ENCODE assay signal across 18 mouse cellular contexts in the genomic region with DNA sequence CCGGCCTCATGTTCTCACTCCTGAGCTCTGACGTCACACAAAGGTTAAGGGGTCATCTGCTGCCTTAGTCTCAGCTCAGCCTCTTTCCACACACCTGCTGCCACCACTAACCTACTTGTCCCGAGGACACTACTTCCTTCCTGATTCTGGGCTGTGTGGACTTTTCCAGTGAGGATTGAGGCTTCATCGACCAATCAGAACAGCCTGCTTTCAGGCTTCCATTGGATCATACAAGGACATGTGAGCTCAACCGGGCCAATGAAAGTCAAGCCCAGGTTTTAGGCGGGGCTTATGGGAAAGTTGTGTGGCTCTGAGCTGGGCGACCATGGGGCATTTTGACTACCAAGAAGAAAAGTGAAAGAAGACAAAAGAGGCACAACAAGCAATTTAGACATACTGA. TPM values are rescaled to one million over a fixed set of nuclear protein-coding genes. Genes with fewer than 3 reads are reported as not detected.
DNase-seq lines count a peak whose midpoint lies in the region; TF ChIP-seq lines count a peak whose summit lies in the region.
"Had no signal": no experiment of that assay in that cellular context is flagged by ENCODE, and none has a peak within 500 bp of the region (broad histone marks: within the 10 kb centered on the region; RNA-seq: fewer than 3 reads in every experiment).

No protein-coding gene starts in this region.

- in situ Hi-C loops in ES-E14 (cut with MboI; ENCODE audit: low sequenced_read_pairs in 2 of 2, unreplicated experiment in 2 of 2) = no loop called here

- no peak for TF ChIP-seq POLR2A in thymus, adult 2 months (IDR thresholded peaks at IDR 0.05; ENCODE audit: control insufficient read depth, extremely low read depth, insufficient read depth, low read length, poor library complexity)

- H3K27me3 ChIP-seq in thymus, adult 2 months (ENCODE audit: control insufficient read depth, insufficient read depth, low read length) = no peaks in the 10 kb centered on the region

- TF ChIP-seq CTCF in thymus, adult 2 months (IDR thresholded peaks at IDR 0.05; ENCODE audit: borderline replicate concordance, control insufficient read depth, extremely low read depth, insufficient read depth, low read length, poor library complexity) = no peak

- peak overlapping the region; percentile 87 for H3K27ac ChIP-seq in thymus, adult 2 months (ENCODE audit: control insufficient read depth, insufficient read depth, low read length)
- H3K27ac ChIP-seq in ES-E14 (ENCODE audit: insufficient read depth, low read depth, low read length, poor library complexity, severe bottlenecking) = no peak overlapping the region
- H3K27ac ChIP-seq: hindbrain, embryonic 12.5 days; liver, embryonic 15.5 days had no signal

- H3K9ac ChIP-seq in ES-E14 (ENCODE audit: insufficient read depth, low read depth, low read length, poor library complexity, severe bottlenecking) = no peak overlapping the region
- H3K9ac ChIP-seq: forebrain, postnatal 0 days; hindbrain, embryonic 12.5 days; liver, embryonic 15.5 days had no signal

- 42% methylated on average over 7 of the region's 7 CpGs for WGBS in thymus, adult 2 months

- H3K36me3 ChIP-seq in thymus, adult 2 months (ENCODE audit: control insufficient read depth, insufficient read depth, low read length) = 0 out of 2 replicates have a peak, but pooled peaks cover 3% of the 10 kb centered on the region
- no peaks in the 10 kb centered on the region for H3K36me3 ChIP-seq in ES-E14 (ENCODE audit: control insufficient read depth, insufficient read depth, low read length, poor library complexity, severe bottlenecking)
- H3K36me3 ChIP-seq: hindbrain, embryonic 12.5 days; liver, embryonic 15.5 days had no signal

- no peak for DNase-seq in thymus, adult 2 months
- DNase-seq in thymus, postnatal 4 days = no peak
- DNase-seq in ES-E14 (ENCODE audit: low read depth, low spot score) = peak; percentile 42
- peak; percentile 91 for DNase-seq in induced T-regulatory cell, adult 2 months (ENCODE audit: low read depth)
- DNase-seq in thymus, postnatal 36 days = peak; percentile 40 to 63
- DNase-seq in left cerebral cortex, postnatal 14 days (ENCODE audit: low spot score in 2 of 2) = no peak
- DNase-seq in urinary bladder, postnatal 4 days (ENCODE audit: low spot score in 2 of 2) = no peak
- no peak for DNase-seq in gastrocnemius, postnatal 4 days (ENCODE audit: low spot score in 2 of 2)
- DNase-seq: cerebellum, adult 18-20 months; embryo, embryonic 11 days; forebrain, postnatal 0 days; gastrocnemius, postnatal 10 days; kidney, postnatal 14 days; left cerebral cortex, postnatal 4 days; right cerebral cortex, postnatal 14 days had no signal

- intact Hi-C loops in left cerebral cortex, postnatal 14 days (cut with DNase I) = no loop called here

- no peak overlapping the region for H3K4me3 ChIP-seq in thymus, adult 2 months (ENCODE audit: control insufficient read depth, insufficient read depth, low read length)
- peak overlapping the region in 1 of 2 experiments; percentile 47; a peak in 2 of 4 replicates for H3K4me3 ChIP-seq in ES-E14 (ENCODE audit: insufficient read depth in 1 of 2, low read depth in 1 of 2, low read length in 2 of 2, poor library complexity in 1 of 2, severe bottlenecking in 1 of 2)
- H3K4me3 ChIP-seq: hindbrain, embryonic 12.5 days; liver, embryonic 15.5 days had no signal

- no peaks in the 10 kb centered on the region for H3K9me3 ChIP-seq in ES-E14 (ENCODE audit: control insufficient read depth, insufficient read depth, low read depth, low read length)
- H3K9me3 ChIP-seq: hindbrain, embryonic 12.5 days; liver, embryonic 15.5 days had no signal

- peaks cover 83% of the 10 kb centered on the region for H3K4me1 ChIP-seq in thymus, adult 2 months (replicated peaks; ENCODE audit: control insufficient read depth, insufficient read depth, low read length)
- H3K4me1 ChIP-seq in ES-E14 (ENCODE audit: control insufficient read depth in 2 of 2, insufficient read depth in 2 of 2, low read length in 2 of 2, poor library complexity in 1 of 2) = peaks cover 0 to 12% of the 10 kb centered on the region in 2 experiments; a peak in 1 of 4 replicates

TF ChIP-seq in ES-E14, 5 proteins besides CTCF, POLR2A, EP300 and RAD21:
- peak; percentile 73; the same call in 1 of the 2 replicates for TF ChIP-seq CHD2 (IDR thresholded peaks at IDR 0.05; ENCODE audit: low read depth, low read length)
- no peak for TF ChIP-seq ZC3H11A (IDR thresholded peaks at IDR 0.05; ENCODE audit: borderline replicate concordance, low read depth, low read length)
- TF ChIP-seq ZNF384 (IDR thresholded peaks at IDR 0.05; ENCODE audit: low read depth, low read length) = no peak
- TF ChIP-seq MAFK (IDR thresholded peaks at IDR 0.05; ENCODE audit: insufficient read depth, low read depth, low read length) = no peak
- no peak for TF ChIP-seq HCFC1 (IDR thresholded peaks at IDR 0.05; ENCODE audit: borderline replicate concordance, insufficient read depth, low read length)

RNA-seq across cellular contexts. Expression of a gene that starts 5.4 kb away (rescaled TPM):
- 247 and 283 TPM in 2 replicates for polyA plus RNA-seq in thymus, adult 2 months (2012; rRNA removed)
- 9.6 and 16.0 TPM in 2 replicates for total RNA-seq in ES-E14 (2012; rRNA removed)
- total RNA-seq in left cerebral cortex, postnatal 14 days (2021) = 10 to 100 TPM; 36.3 to 37.2 TPM
- 10 to 100 TPM; 21.2 to 23.0 TPM for total RNA-seq in gastrocnemius, postnatal 4 days (2021)

RNA-seq across cellular contexts. Expression of a gene that starts 14.3 kb away (rescaled TPM):
- 1.4 and 2.2 TPM in 2 replicates for polyA plus RNA-seq in thymus, adult 2 months (2012; rRNA removed)
- total RNA-seq in ES-E14 (2012; rRNA removed) = not detected in 2 replicates
- 100 to 1,000 TPM; 326 to 365 TPM for total RNA-seq in left cerebral cortex, postnatal 14 days (2021)
- 1 to 10 TPM; 2.3 to 3.8 TPM for total RNA-seq in gastrocnemius, postnatal 4 days (2021)

RNA-seq across cellular contexts. Expression of a gene that starts 20.1 kb away (rescaled TPM):
- polyA plus RNA-seq in thymus, adult 2 months (2012; rRNA removed) = 46.4 and 107 TPM in 2 replicates
- 1.4 TPM in 1 of 2 replicates, not detected in the other for total RNA-seq in ES-E14 (2012; rRNA removed)
- total RNA-seq in left cerebral cortex, postnatal 14 days (2021) = 10 to 100 TPM; 46.1 to 47.7 TPM
- 100 to 1,000 TPM; 587 to 732 TPM for total RNA-seq in gastrocnemius, postnatal 4 days (2021)

RNA-seq across cellular contexts. Expression of a gene that starts 22.2 kb away (rescaled TPM):
- polyA plus RNA-seq in thymus, adult 2 months (2012; rRNA removed) = 1.1 and 1.8 TPM in 2 replicates
- 0.16 and 0.18 TPM in 2 replicates for total RNA-seq in ES-E14 (2012; rRNA removed)
- 10 to 100 TPM; 16.2 to 17.5 TPM for total RNA-seq in left cerebral cortex, postnatal 14 days (2021)
- total RNA-seq in gastrocnemius, postnatal 4 days (2021) = 1 to 10 TPM; 7.9 to 9.6 TPM
- polyA plus RNA-seq: heart, embryonic 14.5 days; liver, embryonic 15.5 days had no signal

RNA-seq across cellular contexts. Expression of a gene that starts 39.6 kb away (rescaled TPM):
- polyA plus RNA-seq in thymus, adult 2 months (2012; rRNA removed) = 23.5 and 34.7 TPM in 2 replicates
- total RNA-seq in ES-E14 (2012; rRNA removed) = 2.2 and 3.2 TPM in 2 replicates
- not detected for total RNA-seq in left cerebral cortex, postnatal 14 days (2021)
- 1 to 10 TPM; 2.7 to 4.9 TPM for total RNA-seq in gastrocnemius, postnatal 4 days (2021)
- total RNA-seq: forebrain, postnatal 0 days; left cerebral cortex, postnatal 4 days had no signal
- polyA plus RNA-seq: forebrain, postnatal 0 days had no signal

Comparison
In these comparisons a context has a peak if more than half of its experiments do, and no peak if none do; other contexts are left out.
1. DNase-seq: peak in ES-E14 (single experiment), induced T-regulatory cell, adult 2 months (single experiment) and thymus, postnatal 36 days (2 of 2); none in thymus, adult 2 months (single experiment), thymus, postnatal 4 days (single experiment), left cerebral cortex, postnatal 14 days (0 of 2), urinary bladder, postnatal 4 days (0 of 2) and gastrocnemius, postnatal 4 days (0 of 2).
2. RNA of a gene that starts 14.3 kb away (total RNA-seq): 326 to 365 TPM in left cerebral cortex, postnatal 14 days; 2.3 to 3.8 TPM in gastrocnemius, postnatal 4 days and not detected in ES-E14; every median in the first group is over 10 times any median in the second.
3. RNA of a gene that starts 20.1 kb away (total RNA-seq): 587 to 732 TPM in gastrocnemius, postnatal 4 days and 46.1 to 47.7 TPM in left cerebral cortex, postnatal 14 days; 1.4 TPM in ES-E14; every median in the first group is over 10 times any median in the second.